Mouse (Mus musculus): Measurements from ENCODE around the gene Papss1. TPM values are rescaled to one million over a fixed set of nuclear protein-coding genes. Genes with fewer than 3 reads are reported as not detected.

The Papss1 gene
- polyA plus RNA-seq, 1 experiment: 48.7 TPM

- no peak overlapping the region for H3K4me3 ChIP-seq
- no peaks in the 10 kb centered on the region for H3K27me3 ChIP-seq (ENCODE audit: control insufficient read depth, insufficient read depth, insufficient read length)
- no peaks in the 10 kb centered on the region for H3K36me3 ChIP-seq (ENCODE audit: control insufficient read depth, insufficient read depth)
- H3K4me2 ChIP-seq (ENCODE audit: low read depth): no peak overlapping the region
- TF ChIP-seq POLR2AphosphoS2 (IDR thresholded peaks at IDR 0.05; ENCODE audit: insufficient read length, low read depth) (no peak), E2F4 (IDR thresholded peaks at IDR 0.05; ENCODE audit: insufficient read depth) (no peak), REST (IDR thresholded peaks at IDR 0.05; ENCODE audit: insufficient read depth, insufficient read length) (no peak), MYOG (IDR thresholded peaks at IDR 0.05; ENCODE audit: control insufficient read depth in 1 of 3, insufficient read depth in 1 of 3, insufficient read length in 2 of 3, low read depth in 2 of 3) (no peak), TCF3 (IDR thresholded peaks at IDR 0.05; ENCODE audit: insufficient read length, low read depth) (no peak), USF1 (IDR thresholded peaks at IDR 0.05; ENCODE audit: low read depth) (no peak), POLR2A (IDR thresholded peaks at IDR 0.05; ENCODE audit: insufficient read length, low read depth) (no peak), SRF (IDR thresholded peaks at IDR 0.05; ENCODE audit: control insufficient read depth, insufficient read length, low read depth) (no peak), CEBPB (IDR thresholded peaks at IDR 0.05; ENCODE audit: insufficient read depth, poor library complexity, severe bottlenecking) (no peak), MYOD1 (IDR thresholded peaks at IDR 0.05; ENCODE audit: control insufficient read depth in 1 of 3, insufficient read length in 2 of 3, low read depth in 2 of 3) (no peak), MAX (IDR thresholded peaks at IDR 0.05; ENCODE audit: low read depth) (no peak), TCF12 (IDR thresholded peaks at IDR 0.05; ENCODE audit: insufficient read depth, poor library complexity, severe bottlenecking) (no peak)
- no peaks in the 10 kb centered on the region for H3K79me2 ChIP-seq (ENCODE audit: control insufficient read depth, insufficient read depth)
- H3ac ChIP-seq (ENCODE audit: control insufficient read depth, insufficient read length): no peak overlapping the region
Observed at GRCm38 (mm10) chr3:131686106-131686505, 121.5 kb downstream of the Papss1 start.

GRCm38 (mm10) chr3:131689949-131690348 is 125.4 kb downstream of the Papss1 start:
- H3ac ChIP-seq (ENCODE audit: control insufficient read depth, insufficient read length): no peak overlapping the region
- H3K4me2 ChIP-seq (ENCODE audit: low read depth): no peak overlapping the region
- TF ChIP-seq SRF (IDR thresholded peaks at IDR 0.05; ENCODE audit: control insufficient read depth, insufficient read length, low read depth) (no peak), POLR2AphosphoS2 (IDR thresholded peaks at IDR 0.05; ENCODE audit: insufficient read length, low read depth) (no peak), USF1 (IDR thresholded peaks at IDR 0.05; ENCODE audit: low read depth) (no peak), REST (IDR thresholded peaks at IDR 0.05; ENCODE audit: insufficient read depth, insufficient read length) (no peak), TCF3 (IDR thresholded peaks at IDR 0.05; ENCODE audit: insufficient read length, low read depth) (no peak), POLR2A (IDR thresholded peaks at IDR 0.05; ENCODE audit: insufficient read length, low read depth) (no peak), MYOG (IDR thresholded peaks at IDR 0.05; ENCODE audit: control insufficient read depth in 1 of 3, insufficient read depth in 1 of 3, insufficient read length in 2 of 3, low read depth in 2 of 3) (no peak), MAX (IDR thresholded peaks at IDR 0.05; ENCODE audit: low read depth) (no peak)
- no peak overlapping the region for H3K4me3 ChIP-seq
- H3K27me3 ChIP-seq (ENCODE audit: control insufficient read depth, insufficient read depth, insufficient read length): no peaks in the 10 kb centered on the region
- no peaks in the 10 kb centered on the region for H3K36me3 ChIP-seq (ENCODE audit: control insufficient read depth, insufficient read depth)
- no peaks in the 10 kb centered on the region for H3K79me2 ChIP-seq (ENCODE audit: control insufficient read depth, insufficient read depth)

DNA sequence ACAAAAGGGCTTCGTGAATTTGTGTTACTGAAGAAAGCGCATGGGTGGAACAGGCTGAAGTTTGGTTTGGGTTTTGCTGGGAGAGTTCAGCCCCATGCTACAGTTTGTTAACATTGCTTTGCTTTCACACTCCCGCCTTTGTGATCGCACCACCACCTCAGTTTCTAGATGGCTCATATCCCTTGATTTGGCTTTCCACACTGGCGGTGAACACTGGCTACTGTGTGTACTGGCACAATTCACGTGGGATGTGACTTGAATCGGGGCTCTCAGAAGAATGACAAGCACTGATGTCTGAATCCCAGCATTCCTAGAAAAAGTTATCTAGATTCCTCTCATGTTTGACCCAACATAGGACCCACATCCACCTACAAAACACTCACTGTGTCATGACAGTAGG is 126.0 kb downstream of the Papss1 start:
- no peaks in the 10 kb centered on the region for H3K36me3 ChIP-seq (ENCODE audit: control insufficient read depth, insufficient read depth)
- H3K4me3 ChIP-seq: no peak overlapping the region
- no peaks in the 10 kb centered on the region for H3K27me3 ChIP-seq (ENCODE audit: control insufficient read depth, insufficient read depth, insufficient read length)
- no peak for TF ChIP-seq MYOG (IDR thresholded peaks at IDR 0.05; ENCODE audit: control insufficient read depth in 1 of 3, insufficient read depth in 1 of 3, insufficient read length in 2 of 3, low read depth in 2 of 3)
- TF ChIP-seq TCF3 (IDR thresholded peaks at IDR 0.05; ENCODE audit: insufficient read length, low read depth): no peak
- TF ChIP-seq E2F4 (IDR thresholded peaks at IDR 0.05; ENCODE audit: insufficient read depth): no peak
- TF ChIP-seq TCF12 (IDR thresholded peaks at IDR 0.05; ENCODE audit: insufficient read depth, poor library complexity, severe bottlenecking): no peak
- no peak for TF ChIP-seq REST (IDR thresholded peaks at IDR 0.05; ENCODE audit: insufficient read depth, insufficient read length)
- no peak for TF ChIP-seq CEBPB (IDR thresholded peaks at IDR 0.05; ENCODE audit: insufficient read depth, poor library complexity, severe bottlenecking)
- TF ChIP-seq SRF (IDR thresholded peaks at IDR 0.05; ENCODE audit: control insufficient read depth, insufficient read length, low read depth): no peak
- TF ChIP-seq MYOD1 (IDR thresholded peaks at IDR 0.05; ENCODE audit: control insufficient read depth in 1 of 3, insufficient read length in 2 of 3, low read depth in 2 of 3): no peak
- H3K79me2 ChIP-seq (ENCODE audit: control insufficient read depth, insufficient read depth): no peaks in the 10 kb centered on the region
- H3ac ChIP-seq (ENCODE audit: control insufficient read depth, insufficient read length): no peak overlapping the region
- no peak overlapping the region for H3K4me2 ChIP-seq (ENCODE audit: low read depth)

- Histone ChIP-seq H3K4me2 (ENCODE audit: low read depth) (no peak overlapping the region), H3K4me3 (no peak overlapping the region), H3K27me3 (ENCODE audit: control insufficient read depth, insufficient read depth, insufficient read length) (no peaks in the 10 kb centered on the region), H3ac (ENCODE audit: control insufficient read depth, insufficient read length) (no peak overlapping the region), H3K36me3 (ENCODE audit: control insufficient read depth, insufficient read depth) (no peaks in the 10 kb centered on the region), H3K79me2 (ENCODE audit: control insufficient read depth, insufficient read depth) (no peaks in the 10 kb centered on the region)
- TF ChIP-seq TCF12 (IDR thresholded peaks at IDR 0.05; ENCODE audit: insufficient read depth, poor library complexity, severe bottlenecking) (no peak), TCF3 (IDR thresholded peaks at IDR 0.05; ENCODE audit: insufficient read length, low read depth) (no peak)
Observed at GRCm38 (mm10) chr3:131691202-131691601, 126.6 kb downstream of the Papss1 start.

Other genes with a start within 250 kb of the Papss1 start
- 4.2 TPM for gene Sgms2, start 73.4 kb upstream of the Papss1 start, polyA plus RNA-seq (2012; fragmentation: generic; extraction: Trizol)

Measured in myocyte (in vitro differentiated cells).